Comparison of ENCODE assay signal across 10 mouse cellular contexts in the genomic region with DNA sequence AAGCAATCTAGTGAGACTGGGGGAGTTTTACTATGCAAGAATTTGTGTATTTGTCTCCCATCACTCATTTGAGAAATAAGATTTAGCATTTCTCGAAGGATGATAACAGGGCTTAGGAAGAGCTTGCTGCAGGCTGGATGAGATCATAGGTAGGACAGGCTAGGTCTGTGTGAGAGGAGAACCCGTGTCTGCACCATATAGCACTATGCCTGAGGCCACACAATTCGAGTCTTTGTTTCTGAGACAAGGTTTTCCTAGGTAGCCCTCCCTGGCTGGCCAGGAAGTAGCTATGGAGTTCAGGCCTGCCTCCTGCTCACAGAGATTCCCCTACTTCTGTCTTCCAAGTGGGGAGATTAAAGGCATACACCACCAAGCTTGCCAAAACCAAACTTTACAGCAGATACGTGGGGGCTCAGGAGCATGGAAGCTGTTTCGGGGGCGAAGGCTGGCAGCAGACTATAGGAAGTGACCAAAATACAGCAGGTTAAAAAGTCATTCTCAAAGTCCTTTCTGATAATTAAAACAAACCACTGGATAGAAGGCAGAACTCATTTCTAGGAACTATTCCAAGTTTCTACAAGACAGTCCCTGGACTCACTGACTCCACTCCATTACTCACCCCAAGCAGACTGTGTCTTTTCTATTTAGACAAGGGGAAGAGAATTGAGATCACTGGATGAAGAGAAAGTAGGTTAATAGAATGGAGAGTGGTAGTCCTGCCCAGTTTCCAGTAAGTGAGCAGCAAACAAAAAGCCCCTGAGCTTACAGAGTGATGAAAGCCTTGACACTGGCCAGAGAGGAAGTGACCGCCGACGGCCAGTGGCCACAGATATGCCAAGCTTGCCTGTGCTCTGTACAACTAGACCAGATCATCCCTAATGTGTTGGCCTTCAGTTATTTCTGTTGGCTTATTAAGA.
DNase-seq lines count a peak whose midpoint lies in the region; ATAC-seq and TF ChIP-seq lines count a peak whose summit lies in the region.
"Had no signal": no experiment of that assay in that cellular context is flagged by ENCODE, and none has a peak within 500 bp of the region (broad histone marks: within the 10 kb centered on the region; RNA-seq: fewer than 3 reads in every experiment).

No protein-coding gene starts in this region.

- H3K36me3 ChIP-seq in midbrain, postnatal 0 days (ENCODE audit: insufficient read depth, low read length) = no peaks in the 10 kb centered on the region
- no peaks in the 10 kb centered on the region for H3K36me3 ChIP-seq in midbrain, embryonic 16.5 days (ENCODE audit: control insufficient read depth, insufficient read depth, low read length)
- H3K36me3 ChIP-seq in heart, embryonic 12.5 days = no peaks in the 10 kb centered on the region
- no peaks in the 10 kb centered on the region for H3K36me3 ChIP-seq in stomach, embryonic 15.5 days

- H3K4me1 ChIP-seq in midbrain, postnatal 0 days (ENCODE audit: insufficient read depth, low read length) = no peaks in the 10 kb centered on the region
- H3K4me1 ChIP-seq in midbrain, embryonic 16.5 days (ENCODE audit: control insufficient read depth, insufficient read depth, low read length) = no peaks in the 10 kb centered on the region
- peaks cover 26% of the 10 kb centered on the region for H3K4me1 ChIP-seq in heart, embryonic 12.5 days (replicated peaks)
- H3K4me1 ChIP-seq in stomach, embryonic 15.5 days = peaks cover 4% of the 10 kb centered on the region; the same call in 1 of the 2 replicates

- DNase-seq in heart, adult 18-20 months = peak; percentile 4 to 10
- no peak for DNase-seq in heart, postnatal 25 days (ENCODE audit: low spot score)
- peak; percentile 59 for DNase-seq in midbrain, postnatal 0 days (ENCODE audit: low spot score)
- DNase-seq in kidney, adult 8-10 months = no peak
- no peak for DNase-seq in embryo, embryonic 11 days
- DNase-seq: kidney, postnatal 4 days had no signal

- H3K4me2 ChIP-seq in midbrain, postnatal 0 days (ENCODE audit: low read depth, low read length, poor library complexity, severe bottlenecking) = no peak overlapping the region
- no peak overlapping the region for H3K4me2 ChIP-seq in midbrain, embryonic 16.5 days (ENCODE audit: low read length)
- H3K4me2 ChIP-seq in heart, embryonic 12.5 days = peak overlapping the region; percentile 4; the same call in 1 of the 2 replicates
- no peak overlapping the region for H3K4me2 ChIP-seq in stomach, embryonic 15.5 days

- no peaks in the 10 kb centered on the region for H3K9me3 ChIP-seq in midbrain, postnatal 0 days (ENCODE audit: low read length)
- no peaks in the 10 kb centered on the region for H3K9me3 ChIP-seq in midbrain, embryonic 16.5 days (replicated peaks; ENCODE audit: control insufficient read depth, low read length, poor library complexity, severe bottlenecking)
- no peaks in the 10 kb centered on the region for H3K9me3 ChIP-seq in heart, embryonic 12.5 days (replicated peaks)
- no peaks in the 10 kb centered on the region for H3K9me3 ChIP-seq in stomach, embryonic 15.5 days

- no peak overlapping the region for H3K9ac ChIP-seq in midbrain, postnatal 0 days (replicated peaks; ENCODE audit: low read length, poor library complexity, severe bottlenecking)
- no peak overlapping the region for H3K9ac ChIP-seq in midbrain, embryonic 16.5 days (ENCODE audit: low read depth, low read length)
- no peak overlapping the region for H3K9ac ChIP-seq in heart, embryonic 12.5 days
- H3K9ac ChIP-seq in stomach, embryonic 15.5 days = no peak overlapping the region

- no peak overlapping the region for H3K4me3 ChIP-seq in midbrain, postnatal 0 days (ENCODE audit: low read depth, low read length)
- no peak overlapping the region for H3K4me3 ChIP-seq in midbrain, embryonic 16.5 days (ENCODE audit: low read depth, low read length)
- no peak overlapping the region for H3K4me3 ChIP-seq in heart, embryonic 12.5 days
- no peak overlapping the region for H3K4me3 ChIP-seq in stomach, embryonic 15.5 days (replicated peaks)

- no peak for TF ChIP-seq CTCF in midbrain, postnatal 0 days (IDR thresholded peaks at IDR 0.05)

- WGBS in midbrain, postnatal 0 days = 81% methylated on average over 9 of the region's 9 CpGs
- WGBS in midbrain, embryonic 16.5 days = 82% methylated on average over 9 of the region's 9 CpGs
- 29% methylated on average over 9 of the region's 9 CpGs for WGBS in heart, embryonic 12.5 days
- 48% methylated on average over 9 of the region's 9 CpGs for WGBS in stomach, embryonic 15.5 days

- peak; percentile 82 for ATAC-seq in midbrain, postnatal 0 days (ENCODE audit: low FRiP score)
- no peak for ATAC-seq in midbrain, embryonic 16.5 days
- peak; percentile 68 for ATAC-seq in heart, embryonic 12.5 days (ENCODE audit: insufficient number of reproducible peaks, low FRiP score)
- peak; percentile 70; the same call in 1 of the 2 replicates for ATAC-seq in stomach, embryonic 15.5 days (ENCODE audit: insufficient read depth, low FRiP score, low read depth)
- ATAC-seq: CD4-positive, CD25-positive, alpha-beta regulatory T cell, adult 4 months had no signal

- intact Hi-C loops in heart, postnatal 25 days (cut with DNase I) = no loop called here

- no peaks in the 10 kb centered on the region for H3K27me3 ChIP-seq in midbrain, postnatal 0 days (ENCODE audit: insufficient read depth, low read length)
- H3K27me3 ChIP-seq in midbrain, embryonic 16.5 days (ENCODE audit: control insufficient read depth, insufficient read depth, low read depth, low read length) = no peaks in the 10 kb centered on the region
- no peaks in the 10 kb centered on the region for H3K27me3 ChIP-seq in heart, embryonic 12.5 days (replicated peaks)
- no peaks in the 10 kb centered on the region for H3K27me3 ChIP-seq in stomach, embryonic 15.5 days (replicated peaks)

- H3K27ac ChIP-seq in midbrain, postnatal 0 days (ENCODE audit: low read depth, low read length) = no peak overlapping the region
- H3K27ac ChIP-seq in midbrain, embryonic 16.5 days (ENCODE audit: low read length) = no peak overlapping the region
- H3K27ac ChIP-seq in heart, embryonic 12.5 days (ENCODE audit: poor library complexity, severe bottlenecking) = peak overlapping the region; percentile 94
- peak overlapping the region; percentile 65 for H3K27ac ChIP-seq in stomach, embryonic 15.5 days

Comparison
In these comparisons a context has a peak if more than half of its experiments do, and no peak if none do; other contexts are left out.
1. DNase-seq: peak in heart, adult 18-20 months (2 of 2) and midbrain, postnatal 0 days (single experiment); none in heart, postnatal 25 days (single experiment), kidney, adult 8-10 months (0 of 2) and embryo, embryonic 11 days (single experiment).
2. H3K27ac ChIP-seq: peak in heart, embryonic 12.5 days (single experiment) and stomach, embryonic 15.5 days (single experiment); none in midbrain, postnatal 0 days (single experiment) and midbrain, embryonic 16.5 days (single experiment).